Mouse (Mus musculus) embryo, embryonic 11 days (tissue): ENCODE data around the gene Gnl3l.

Experiments used
- DNase-seq: peaks from one replicate; pipeline ENCODE4 v3.0.0-alpha.2; 2015

Gnl3l gene

GRCm38 (mm10) chrX:151016938-151017877, at the start of gene Gnl3l:
Gene Gnl3l, minus strand, starts transcription at chrX:151017322.
- DNase-seq: peak; percentile 94

GRCm38 (mm10) chrX:151066071-151066666, 49.0 kb upstream of the Gnl3l start:
- no peak for DNase-seq

- DNase-seq: no peak
Measured at GRCm38 (mm10) chrX:151061615-151062299, 44.6 kb upstream of the Gnl3l start.

- DNase-seq: no peak
Measured at GRCm38 (mm10) chrX:151059346-151059745, 42.2 kb upstream of the Gnl3l start.

GRCm38 (mm10) chrX:151055559-151055958, 38.4 kb upstream of the Gnl3l start:
- peak; percentile 27 for DNase-seq

GRCm38 (mm10) chrX:151054489-151054888, 37.4 kb upstream of the Gnl3l start:
- DNase-seq: peak; percentile 17

- no peak for DNase-seq
Measured at GRCm38 (mm10) chrX:151050337-151050736, 33.2 kb upstream of the Gnl3l start.

- no peak for DNase-seq
Measured at GRCm38 (mm10) chrX:151049661-151050215, 32.6 kb upstream of the Gnl3l start.

GRCm38 (mm10) chrX:151047431-151048058, 30.4 kb upstream of the Gnl3l start:
- peak; percentile 51 for DNase-seq

- DNase-seq: peak; percentile 93
Measured at GRCm38 (mm10) chrX:151046777-151047430, 29.8 kb upstream of the Gnl3l start.

- no peak for DNase-seq
Measured at GRCm38 (mm10) chrX:151046321-151046720, 29.2 kb upstream of the Gnl3l start.

- no peak for DNase-seq
Measured at GRCm38 (mm10) chrX:151045850-151046249, 28.7 kb upstream of the Gnl3l start, which contains the start of gene Fgd1. Gene Fgd1, plus strand, starts transcription at chrX:151046150.

- no peak for DNase-seq
Measured at GRCm38 (mm10) chrX:151041223-151041622, 24.1 kb upstream of the Gnl3l start.

- no peak for DNase-seq
Measured at GRCm38 (mm10) chrX:151031400-151031799, 14.3 kb upstream of the Gnl3l start.

GRCm38 (mm10) chrX:151018798-151019197, 1.7 kb upstream of the Gnl3l start:
- no peak for DNase-seq

GRCm38 (mm10) chrX:151017897-151018296, 775 bp upstream of the Gnl3l start:
- DNase-seq: peak; percentile 36

- no peak for DNase-seq
Measured at GRCm38 (mm10) chrX:150996775-150997174, 20.3 kb downstream of the Gnl3l start.

- DNase-seq: no peak
Measured at GRCm38 (mm10) chrX:150981621-150982020, 35.5 kb downstream of the Gnl3l start.

- DNase-seq: no peak
Measured at GRCm38 (mm10) chrX:150975424-150975823, 41.7 kb downstream of the Gnl3l start.

- DNase-seq: no peak
Measured at GRCm38 (mm10) chrX:150963027-150963426, 54.1 kb downstream of the Gnl3l start.

GRCm38 (mm10) chrX:150960702-150961101, 56.4 kb downstream of the Gnl3l start:
- DNase-seq: peak; percentile 9
